8 mouse cellular contexts compared by ENCODE assay signal in genomic region chr6:29395910-29396713, GRCm38 (mm10). TPM values are rescaled to one million over a fixed set of nuclear protein-coding genes. Genes with fewer than 3 reads are reported as not detected.
DNase-seq lines count a peak whose midpoint lies in the region; ATAC-seq lines count a peak whose summit lies in the region.

Gene Ccdc136 (plus strand): TSS chr6:29396309.

- intact Hi-C loops in gastrocnemius, postnatal 14 days (cut with DNase I; ENCODE audit: low total_unique reads) = loop anchor here (5.0 kb wide), 1 partner anchor 76 kb away; the partner anchor contains the start of gene Atp6v1fnb
- intact Hi-C loops in left cerebral cortex, postnatal 14 days (cut with DNase I) = loop anchor here (10.0 kb wide), 1 partner anchor 139 kb away; no protein-coding TSS in a partner anchor

- peak; percentile 69 for ATAC-seq in inflammation-experienced regulatory T-cells, adult 6 months
- ATAC-seq in megakaryocyte-erythroid progenitor cell, adult 5-6 weeks (replicated peaks; ENCODE audit: low FRiP score, low TSS enrichment, poor library complexity, severe bottlenecking) = peak; percentile 42; the same call in 1 of the 2 replicates

- peak; percentile 78 for DNase-seq in layer of hippocampus, adult 11-12 months (ENCODE audit: low spot score)
- DNase-seq in layer of hippocampus, adult 9-10 months (ENCODE audit: low spot score) = no peak
- peak; percentile 78 for DNase-seq in embryo, embryonic 10 days (ENCODE audit: low spot score)
- DNase-seq in gastrocnemius, postnatal 14 days = peak; percentile 71
- peak; percentile 67 to 75 for DNase-seq in left cerebral cortex, postnatal 14 days (ENCODE audit: low spot score in 2 of 2)
- DNase-seq in right cerebral cortex, postnatal 36 days (ENCODE audit: low spot score in 2 of 2) = peak; percentile 74 to 82

RNA-seq across cellular contexts. Expression of gene Ccdc136, which starts in this region (rescaled TPM):
- 10 to 100 TPM in 1 of 2 experiments, 1 to 10 TPM in 1; 9.6 to 13.2 TPM for total RNA-seq in gastrocnemius, postnatal 14 days (2021)
- 1 to 10 TPM in 2 of 3 experiments, under 1 TPM in 1; 0.65 to 1.1 (median 1.0) TPM for polyA plus RNA-seq in inflammation-experienced regulatory T-cells, adult 6 months (2017; shearing (Covaris generic))
- total RNA-seq in left cerebral cortex, postnatal 14 days (2021) = 100 to 1,000 TPM in 1 of 2 experiments, 10 to 100 TPM in 1; 90.1 to 104 TPM
- not detected in 2 replicates for total RNA-seq in megakaryocyte-erythroid progenitor cell, adult 5-6 weeks (2014; fragmentation: Nextera tagmentation)
- total RNA-seq in megakaryocyte-erythroid progenitor cell, adult 5-6 weeks (2017) = not detected in 2 replicates

Comparison
In these comparisons a context has a peak if more than half of its experiments do, and no peak if none do; other contexts are left out.
1. RNA of gene Ccdc136 (total RNA-seq): 90.1 to 104 TPM in left cerebral cortex, postnatal 14 days and 9.6 to 13.2 TPM in gastrocnemius, postnatal 14 days; not detected in megakaryocyte-erythroid progenitor cell, adult 5-6 weeks; every median in the first group is over 10 times any median in the second.
2. RNA of gene Ccdc136 (total RNA-seq): 90.1 to 104 TPM in left cerebral cortex, postnatal 14 days; 9.6 to 13.2 TPM in gastrocnemius, postnatal 14 days; every median in the first group is over 4 times any median in the second.
3. Peak in ATAC-seq in megakaryocyte-erythroid progenitor cell, adult 5-6 weeks; RNA of the gene not detected or under 1 TPM.